Mouse (Mus musculus) left cerebral cortex, adult 11 months (tissue): ENCODE data around the gene Macrod1.
A peak's percentile ranks its signal among the peaks of the same experiment; 100 is the strongest.
"Not testable (repeated sequence)": the region's sequence is repeated elsewhere in the genome, so short reads cannot be mapped to it uniquely, and the experiment has no call there.

Experiments
- DNase-seq: peaks from one replicate; pipeline ENCODE4 v3.0.0; 2022; ENCODE audit warnings: low spot score

Macrod1 gene

GRCm38 (mm10) chr19:7056248-7057087, at the start of gene Macrod1:
Gene Macrod1 (plus strand): TSS chr19:7056810.
- peak; percentile 69 for DNase-seq

- DNase-seq: no peak
Observed at GRCm38 (mm10) chr19:7006892-7007593, 49.6 kb upstream of the Macrod1 start.

- no peak for DNase-seq
Observed at GRCm38 (mm10) chr19:7012426-7012825, 44.2 kb upstream of the Macrod1 start.

- no peak for DNase-seq
Observed at GRCm38 (mm10) chr19:7013984-7014383, 42.6 kb upstream of the Macrod1 start.

DNA sequence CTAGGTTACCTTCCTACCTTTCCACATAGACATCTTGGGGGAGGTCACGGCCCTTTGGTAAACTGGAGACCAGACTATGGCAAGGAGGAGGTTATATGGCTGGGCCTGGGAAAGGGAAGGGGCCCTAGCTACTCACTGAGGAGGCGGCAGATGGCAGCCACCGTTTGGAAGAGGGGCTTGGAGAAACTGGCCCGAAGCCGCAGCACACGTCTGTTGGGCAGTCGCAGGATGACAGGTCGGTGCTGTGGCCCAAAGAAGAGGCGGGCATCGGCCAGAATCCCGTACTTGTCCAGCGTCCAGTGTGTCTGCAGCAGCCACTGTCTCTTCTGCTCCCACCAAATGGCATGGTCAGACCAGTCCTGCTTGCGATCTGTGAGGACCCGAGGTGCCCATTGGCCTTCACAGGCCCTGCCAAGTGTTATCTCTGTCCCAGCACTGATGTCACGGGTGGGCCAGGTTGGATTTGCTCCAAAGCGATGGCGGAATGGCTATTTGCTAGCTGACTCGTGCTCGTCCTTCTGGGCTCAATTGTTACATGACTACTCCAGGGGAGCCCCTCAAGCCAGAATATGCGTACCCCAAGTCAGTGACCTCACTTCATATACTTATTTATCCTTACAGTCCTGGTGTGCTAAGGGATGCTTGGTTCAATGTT, 42.0 kb upstream of the Macrod1 start:
- DNase-seq: no peak

- no peak for DNase-seq
Observed at GRCm38 (mm10) chr19:7017541-7018457, 38.8 kb upstream of the Macrod1 start.

DNA sequence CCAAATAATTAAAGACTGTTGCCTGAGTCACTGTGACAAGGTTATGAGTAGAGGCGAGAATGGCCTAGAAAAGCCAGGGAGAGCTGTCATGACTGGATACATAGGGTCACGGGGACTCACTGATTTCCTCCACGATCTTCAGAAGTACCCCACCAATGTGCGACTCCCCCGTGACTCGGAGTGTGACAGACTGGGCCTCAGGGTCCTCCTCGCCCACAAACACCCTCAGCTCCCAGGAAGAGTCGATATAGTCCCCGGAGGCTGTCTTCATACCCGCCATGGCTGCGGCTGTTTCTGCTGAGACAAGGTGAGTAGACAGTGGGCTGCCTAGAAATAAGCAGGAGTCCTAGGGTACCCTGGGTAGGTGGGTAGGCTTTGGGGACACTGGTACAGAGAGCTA, 38.1 kb upstream of the Macrod1 start:
- no peak for DNase-seq

DNA sequence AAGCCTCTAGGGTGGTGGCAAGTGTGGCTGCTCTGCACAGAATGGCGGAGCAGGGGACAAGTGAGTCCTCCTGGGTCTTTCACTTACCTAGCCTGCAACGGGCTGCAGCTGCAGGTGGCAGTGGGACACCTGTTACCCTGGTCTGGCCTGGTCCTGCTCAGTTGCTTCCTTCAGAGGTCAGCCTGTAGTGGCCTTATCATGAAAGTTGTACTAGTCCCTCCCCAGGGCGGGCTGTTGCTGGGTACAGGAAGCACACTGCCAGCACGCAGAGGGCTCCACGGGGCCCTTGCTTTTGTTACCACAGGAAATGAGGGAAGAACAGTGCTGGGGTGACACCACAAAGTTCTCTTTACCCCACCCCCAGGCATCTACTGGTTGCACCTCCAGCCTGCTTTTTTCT, 37.4 kb upstream of the Macrod1 start, which contains the start of gene Fermt3:
Gene Fermt3 (minus strand): TSS at position 279 of the 400 bp plus-strand sequence.
- DNase-seq: no peak

DNA sequence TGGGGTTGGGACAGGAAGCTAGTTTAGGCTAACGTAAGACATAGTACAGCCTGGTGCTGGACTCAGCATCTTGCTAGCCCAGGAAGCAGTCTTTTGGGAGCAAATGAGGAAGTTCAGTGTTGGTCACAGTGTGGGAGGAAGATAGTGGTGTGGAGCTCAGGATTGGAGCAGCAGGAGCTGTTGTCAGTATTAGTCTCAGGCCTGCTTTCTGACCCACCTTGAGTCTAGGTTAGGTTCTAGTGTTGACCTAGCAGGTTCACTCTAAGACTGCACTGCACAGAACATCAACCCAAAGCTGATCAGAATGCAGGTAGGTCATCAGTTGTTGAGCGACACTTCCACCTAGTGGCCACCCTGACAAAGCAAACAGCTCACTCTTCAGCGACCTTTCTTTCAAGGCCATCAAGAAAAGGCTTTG, 36.4 kb upstream of the Macrod1 start:
- DNase-seq: no peak

GRCm38 (mm10) chr19:7029531-7029930, 27.1 kb upstream of the Macrod1 start:
- DNase-seq: no peak

DNA sequence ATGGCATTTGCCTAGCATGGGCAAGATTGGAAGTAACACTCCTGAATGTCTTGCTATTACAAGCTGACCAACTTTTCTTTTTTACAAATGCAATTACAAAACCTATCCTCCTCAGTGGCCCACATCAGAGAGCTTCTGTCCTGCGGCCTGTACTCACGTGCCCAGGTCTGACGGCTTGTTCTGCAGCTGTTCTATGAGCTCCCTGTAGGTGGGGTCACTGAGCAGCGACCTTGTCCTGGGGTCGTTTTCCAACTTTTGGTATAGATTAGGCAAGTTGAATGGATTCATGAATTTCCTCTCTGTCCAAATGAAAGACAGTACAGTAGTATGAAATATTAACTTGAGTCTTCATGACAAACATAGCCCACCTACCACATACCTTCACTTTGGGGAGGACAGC, 22.6 kb upstream of the Macrod1 start:
- no peak for DNase-seq

DNA sequence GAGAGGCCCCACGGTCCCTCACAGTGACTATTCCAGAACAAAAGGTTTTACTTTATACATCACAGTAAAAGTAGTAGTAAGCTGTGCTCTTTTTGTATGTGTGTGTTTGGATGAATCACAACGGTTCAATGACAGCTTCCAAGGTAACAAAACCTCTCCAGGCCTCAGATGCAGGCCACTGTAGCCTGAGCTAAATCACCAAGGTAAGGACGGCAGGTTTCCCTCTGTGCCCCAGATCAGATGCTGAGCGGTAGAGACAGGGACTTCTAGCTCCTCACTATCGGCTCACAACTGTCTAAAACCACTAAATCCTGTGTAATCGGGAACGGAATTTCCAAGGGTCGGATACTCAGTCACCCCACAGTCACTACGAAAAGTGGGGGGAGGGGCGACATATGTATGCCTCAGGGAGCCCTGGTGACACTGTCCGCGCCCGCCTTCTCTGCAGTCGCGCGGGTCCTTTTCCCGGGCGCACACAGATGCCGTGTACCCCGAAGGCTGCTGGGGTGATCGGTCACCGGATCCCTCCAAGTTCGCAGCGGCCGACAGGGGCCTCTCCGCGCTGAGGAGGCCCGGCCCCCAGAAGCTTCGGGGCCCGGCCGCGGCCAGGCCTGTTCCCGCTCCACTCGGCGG, 17.4 kb upstream of the Macrod1 start:
- DNase-seq: peak; percentile 56

DNA sequence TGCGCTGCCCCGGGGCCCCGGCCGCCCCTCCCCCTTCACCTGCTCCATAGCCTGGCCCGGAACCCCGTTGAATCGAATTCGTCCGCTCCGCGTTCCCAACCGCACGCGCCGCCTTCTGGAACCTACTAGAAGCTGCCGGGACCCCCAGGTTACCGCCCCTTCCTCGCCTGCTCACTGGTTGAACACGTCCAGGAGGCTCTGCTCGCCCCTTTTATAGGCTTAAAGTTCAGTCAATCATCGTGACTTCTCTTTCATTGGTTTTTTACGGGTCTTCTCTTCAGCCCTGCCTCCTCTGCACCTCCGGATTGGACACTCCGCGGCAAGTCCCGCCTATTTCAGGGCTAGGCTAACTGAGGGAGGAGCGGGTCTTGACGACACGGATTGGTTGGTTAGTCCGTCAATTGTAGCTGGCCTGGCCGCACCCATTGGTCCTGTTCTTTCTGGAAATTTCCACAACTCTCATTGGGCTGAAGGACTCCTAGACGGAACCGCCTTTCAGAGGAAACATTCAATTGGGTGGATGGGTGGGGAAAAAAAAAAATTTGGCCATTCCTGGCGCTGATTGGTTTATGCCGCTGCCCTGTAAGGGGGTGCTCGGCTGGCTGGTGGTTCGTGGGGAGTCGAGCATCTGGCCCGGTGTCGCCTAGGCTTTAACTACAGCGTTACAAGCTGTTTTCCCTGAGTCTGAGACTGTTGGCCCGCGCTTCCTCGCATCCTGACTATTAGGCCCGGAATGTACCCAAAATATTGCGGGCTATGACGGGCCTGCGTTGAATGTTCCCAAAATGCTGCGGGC, 16.6 kb upstream of the Macrod1 start, which contains the start of gene Stip1:
Gene Stip1 (minus strand): TSS at position 127 of the 796 bp plus-strand sequence.
- DNase-seq: peak; percentile 100

- no peak for DNase-seq
Observed at GRCm38 (mm10) chr19:7040637-7041130, 15.9 kb upstream of the Macrod1 start.

DNA sequence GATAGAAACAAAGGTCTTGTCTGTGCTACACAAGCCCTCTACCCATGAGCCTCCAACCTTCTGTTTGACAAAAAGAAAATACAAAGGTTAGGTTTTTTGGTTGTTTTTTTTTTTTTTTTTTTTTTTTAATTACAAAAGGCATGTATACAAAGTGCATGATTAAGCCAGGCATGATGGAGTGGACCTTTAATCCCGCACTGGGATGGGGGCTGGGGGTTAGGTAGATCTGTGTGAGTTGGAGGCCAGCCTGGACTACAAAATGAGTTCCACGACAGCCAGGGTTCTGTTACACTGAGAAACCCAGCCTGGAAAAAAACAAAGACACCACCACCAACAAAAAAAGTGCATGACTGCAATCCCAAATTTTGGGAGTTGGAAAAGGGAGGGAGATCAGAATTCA, 15.4 kb upstream of the Macrod1 start:
- no peak for DNase-seq

DNA sequence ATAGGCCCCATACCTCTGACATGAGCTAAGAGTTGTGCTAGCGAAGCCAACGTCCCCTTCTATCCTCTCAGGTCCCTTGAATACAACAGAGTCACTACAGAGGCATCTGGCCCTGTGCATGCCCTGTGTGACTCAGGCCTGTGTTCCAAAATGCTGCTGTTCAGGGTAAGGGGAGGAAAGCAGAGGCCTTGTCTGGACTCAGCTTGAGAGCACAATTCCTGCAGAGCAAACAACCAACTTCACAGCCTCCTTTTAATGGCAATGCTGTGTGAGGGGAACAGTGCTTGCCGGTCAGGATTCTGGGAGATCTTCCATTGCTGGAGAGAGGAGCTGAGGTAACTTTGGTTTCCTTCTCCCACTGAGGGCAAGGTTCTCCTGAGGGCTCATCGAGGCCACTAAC, 12.3 kb upstream of the Macrod1 start:
- DNase-seq: no peak

DNA sequence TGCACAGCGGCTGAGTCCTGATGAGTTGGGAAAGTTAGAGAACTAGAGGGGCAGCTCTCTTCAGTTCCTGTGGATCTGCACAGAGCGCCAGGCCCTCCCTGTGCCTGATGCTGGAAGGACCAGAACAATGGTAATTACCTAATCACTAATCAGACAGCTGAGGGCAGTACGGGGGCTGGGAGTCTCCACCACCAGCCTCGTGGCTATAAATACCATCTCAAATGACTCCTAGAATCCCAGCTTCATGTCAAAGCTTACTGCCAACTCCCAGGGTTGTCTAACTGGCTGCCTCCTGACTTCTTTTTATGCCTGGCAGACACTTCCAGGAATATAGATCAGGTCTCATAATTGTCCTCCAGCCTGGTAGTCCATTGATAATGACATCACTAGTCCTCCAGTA, 11.9 kb upstream of the Macrod1 start:
- no peak for DNase-seq

- DNase-seq: not testable (repeated sequence)
Observed at GRCm38 (mm10) chr19:7053382-7053781, 3.2 kb upstream of the Macrod1 start.

- DNase-seq: no peak
Observed at GRCm38 (mm10) chr19:7054772-7055171, 1.8 kb upstream of the Macrod1 start.

DNA sequence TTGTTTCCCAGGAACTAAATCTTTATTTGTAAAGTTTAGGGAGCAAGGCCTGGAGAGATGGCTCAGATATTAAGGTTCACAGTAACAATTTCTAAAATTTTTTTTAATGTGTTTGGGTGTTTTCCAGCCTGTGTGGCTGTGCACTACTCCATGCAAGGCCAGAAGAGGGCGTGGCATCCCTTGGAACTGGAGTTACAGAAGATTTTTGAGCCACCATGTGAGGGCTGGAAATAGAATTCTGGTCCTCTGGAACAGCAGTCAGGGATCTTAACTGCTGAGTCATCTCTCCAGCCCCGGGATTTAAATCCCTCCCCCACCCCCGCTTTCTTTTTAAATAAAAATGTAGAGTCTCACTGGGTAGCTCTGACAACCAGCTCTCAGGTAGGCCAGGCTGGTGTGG, 1.4 kb upstream of the Macrod1 start:
- no peak for DNase-seq
